Mouse (Mus musculus): ENCODE data around the gene Elobl. TPM values are rescaled to one million over a fixed set of nuclear protein-coding genes. Genes with fewer than 3 reads are reported as not detected.

The Elobl gene
- polyA plus RNA-seq, 1 experiment: not detected

- Histone ChIP-seq H3K36me3 (replicated peaks; ENCODE audit: low read length) (no peaks in the 10 kb centered on the region), H3K27me3 (replicated peaks) (no peaks in the 10 kb centered on the region), H3K9me3 (no peaks in the 10 kb centered on the region), H3K4me3 (replicated peaks) (peak within 1 kb of the TSS; percentile 91), H3K4me1 (peaks cover 14% of the 10 kb centered on the region)
- TF ChIP-seq GATA1 (IDR thresholded peaks at IDR 0.05; ENCODE audit: borderline replicate concordance, low read length): no peak
- TF ChIP-seq FLI1 (IDR thresholded peaks at IDR 0.05; ENCODE audit: low read length): no peak
Measured at GRCm38 (mm10) chr11:88955217-88955969, 11.3 kb downstream of the Elobl start, which contains the start of gene Scpep1. Scpep1 (minus strand) TSS chr11:88955465.

GRCm38 (mm10) chr11:88954803-88955202 lies 11.9 kb downstream of the Elobl start:
- H3K4me1 ChIP-seq: peaks cover 20% of the 10 kb centered on the region
- H3K27me3 ChIP-seq (replicated peaks): no peaks in the 10 kb centered on the region
- H3K4me3 ChIP-seq (replicated peaks): peak overlapping the region; percentile 91
- no peaks in the 10 kb centered on the region for H3K36me3 ChIP-seq (replicated peaks; ENCODE audit: low read length)
- H3K9me3 ChIP-seq: no peaks in the 10 kb centered on the region
- TF ChIP-seq FLI1 (IDR thresholded peaks at IDR 0.05; ENCODE audit: low read length) (no peak), GATA1 (IDR thresholded peaks at IDR 0.05; ENCODE audit: borderline replicate concordance, low read length) (no peak)

- no peaks in the 10 kb centered on the region for H3K36me3 ChIP-seq (replicated peaks; ENCODE audit: low read length)
- no peak for TF ChIP-seq GATA1 (IDR thresholded peaks at IDR 0.05; ENCODE audit: borderline replicate concordance, low read length)
- TF ChIP-seq FLI1 (IDR thresholded peaks at IDR 0.05; ENCODE audit: low read length): no peak
- no peak overlapping the region for H3K4me3 ChIP-seq (replicated peaks)
- H3K27me3 ChIP-seq (replicated peaks): no peaks in the 10 kb centered on the region
- H3K4me1 ChIP-seq: peaks cover 25% of the 10 kb centered on the region
- no peaks in the 10 kb centered on the region for H3K9me3 ChIP-seq
Measured at GRCm38 (mm10) chr11:88953582-88953981, 13.1 kb downstream of the Elobl start.

GRCm38 (mm10) chr11:88952117-88952516 lies 14.6 kb downstream of the Elobl start:
- H3K36me3 ChIP-seq (replicated peaks; ENCODE audit: low read length): no peaks in the 10 kb centered on the region
- no peaks in the 10 kb centered on the region for H3K9me3 ChIP-seq
- no peak overlapping the region for H3K4me3 ChIP-seq (replicated peaks)
- TF ChIP-seq FLI1 (IDR thresholded peaks at IDR 0.05; ENCODE audit: low read length): no peak
- no peak for TF ChIP-seq GATA1 (IDR thresholded peaks at IDR 0.05; ENCODE audit: borderline replicate concordance, low read length)
- H3K27me3 ChIP-seq (replicated peaks): no peaks in the 10 kb centered on the region
- H3K4me1 ChIP-seq: peaks cover 25% of the 10 kb centered on the region

GRCm38 (mm10) chr11:88951576-88951975 lies 15.2 kb downstream of the Elobl start:
- H3K36me3 ChIP-seq (replicated peaks; ENCODE audit: low read length): no peaks in the 10 kb centered on the region
- H3K4me3 ChIP-seq (replicated peaks): no peak overlapping the region
- no peaks in the 10 kb centered on the region for H3K9me3 ChIP-seq
- H3K27me3 ChIP-seq (replicated peaks): peaks cover 2% of the 10 kb centered on the region
- H3K4me1 ChIP-seq: peaks cover 25% of the 10 kb centered on the region
- TF ChIP-seq FLI1 (IDR thresholded peaks at IDR 0.05; ENCODE audit: low read length) (no peak), GATA1 (IDR thresholded peaks at IDR 0.05; ENCODE audit: borderline replicate concordance, low read length) (no peak)

- TF ChIP-seq FLI1 (IDR thresholded peaks at IDR 0.05; ENCODE audit: low read length): no peak
- no peak for TF ChIP-seq GATA1 (IDR thresholded peaks at IDR 0.05; ENCODE audit: borderline replicate concordance, low read length)
- Histone ChIP-seq H3K9me3 (no peaks in the 10 kb centered on the region), H3K27me3 (replicated peaks) (peaks cover 5% of the 10 kb centered on the region), H3K4me3 (replicated peaks) (peak overlapping the region; percentile 59), H3K36me3 (replicated peaks; ENCODE audit: low read length) (no peaks in the 10 kb centered on the region), H3K4me1 (peaks cover 25% of the 10 kb centered on the region)
Measured at GRCm38 (mm10) chr11:88950640-88951250, 16.0 kb downstream of the Elobl start.

- Histone ChIP-seq H3K4me1 (peaks cover 20% of the 10 kb centered on the region), H3K27me3 (replicated peaks) (peaks cover 5% of the 10 kb centered on the region), H3K9me3 (no peaks in the 10 kb centered on the region), H3K36me3 (replicated peaks; ENCODE audit: low read length) (no peaks in the 10 kb centered on the region), H3K4me3 (replicated peaks) (peak overlapping the region; percentile 59)
- no peak for TF ChIP-seq FLI1 (IDR thresholded peaks at IDR 0.05; ENCODE audit: low read length)
- TF ChIP-seq GATA1 (IDR thresholded peaks at IDR 0.05; ENCODE audit: borderline replicate concordance, low read length): no peak
Measured at GRCm38 (mm10) chr11:88949802-88950639, 16.7 kb downstream of the Elobl start.

GRCm38 (mm10) chr11:88948896-88949295 lies 17.8 kb downstream of the Elobl start:
- no peak overlapping the region for H3K4me3 ChIP-seq (replicated peaks)
- no peak for TF ChIP-seq GATA1 (IDR thresholded peaks at IDR 0.05; ENCODE audit: borderline replicate concordance, low read length)
- TF ChIP-seq FLI1 (IDR thresholded peaks at IDR 0.05; ENCODE audit: low read length): no peak
- no peaks in the 10 kb centered on the region for H3K36me3 ChIP-seq (replicated peaks; ENCODE audit: low read length)
- H3K4me1 ChIP-seq: peaks cover 16% of the 10 kb centered on the region
- H3K27me3 ChIP-seq (replicated peaks): peaks cover 8% of the 10 kb centered on the region
- no peaks in the 10 kb centered on the region for H3K9me3 ChIP-seq

- H3K27me3 ChIP-seq (replicated peaks): peaks cover 8% of the 10 kb centered on the region
- TF ChIP-seq GATA1 (IDR thresholded peaks at IDR 0.05; ENCODE audit: borderline replicate concordance, low read length): no peak
- no peak for TF ChIP-seq FLI1 (IDR thresholded peaks at IDR 0.05; ENCODE audit: low read length)
- H3K36me3 ChIP-seq (replicated peaks; ENCODE audit: low read length): no peaks in the 10 kb centered on the region
- H3K4me1 ChIP-seq: peaks cover 16% of the 10 kb centered on the region
- H3K9me3 ChIP-seq: no peaks in the 10 kb centered on the region
- no peak overlapping the region for H3K4me3 ChIP-seq (replicated peaks)
Measured at GRCm38 (mm10) chr11:88945971-88946585, 20.7 kb downstream of the Elobl start.

Measured in megakaryocyte, embryonic 14.5 days (primary cell).